In genomic region chr3:134210950-134211349, GRCm38 (mm10) we compare ENCODE assay signal across 30 mouse cellular contexts. TPM values are rescaled to one million over a fixed set of nuclear protein-coding genes. Genes with fewer than 3 reads are reported as not detected.
"Had no signal": no experiment of that assay in that cellular context is flagged by ENCODE, and none has a peak within 500 bp of the region (broad histone marks: within the 10 kb centered on the region; RNA-seq: fewer than 3 reads in every experiment).

No protein-coding gene starts in this region.

- H3K4me3 ChIP-seq: embryonic facial prominence, embryonic 10.5 days; embryonic facial prominence, embryonic 12.5 days; embryonic facial prominence, embryonic 13.5 days; embryonic facial prominence, embryonic 15.5 days; erythroblast, embryonic 14.5 days; forebrain, embryonic 10.5 days; forebrain, embryonic 12.5 days; forebrain, embryonic 13.5 days; forebrain, embryonic 15.5 days; gastrocnemius, adult 2 months had no signal

- H3K27me3 ChIP-seq: embryonic facial prominence, embryonic 12.5 days; embryonic facial prominence, embryonic 13.5 days; embryonic facial prominence, embryonic 15.5 days; forebrain, embryonic 12.5 days; forebrain, embryonic 13.5 days; forebrain, embryonic 15.5 days had no signal

- DNase-seq: cerebellum, adult 2 months; cerebellum, adult 8-10 months; cerebellum, adult 9-10 months; cerebellum, adult 9-11 months; cerebellum, postnatal 10 days; cerebellum, postnatal 14 days; cerebellum, postnatal 25 days; cerebellum, postnatal 36 days; embryo, embryonic 11 days; forebrain, postnatal 0 days; gastrocnemius, adult 2 months; gastrocnemius, postnatal 10 days; gastrocnemius, postnatal 14 days; gastrocnemius, postnatal 25 days; gastrocnemius, postnatal 36 days; heart, adult 11 months; heart, adult 18-20 months had no signal

- H3K9ac ChIP-seq: embryonic facial prominence, embryonic 12.5 days; embryonic facial prominence, embryonic 13.5 days; embryonic facial prominence, embryonic 15.5 days; forebrain, embryonic 12.5 days; forebrain, embryonic 13.5 days; forebrain, embryonic 15.5 days; forebrain, postnatal 0 days had no signal

- H3K36me3 ChIP-seq: embryonic facial prominence, embryonic 10.5 days; embryonic facial prominence, embryonic 12.5 days; embryonic facial prominence, embryonic 13.5 days; embryonic facial prominence, embryonic 15.5 days; forebrain, embryonic 10.5 days; forebrain, embryonic 12.5 days; forebrain, embryonic 15.5 days had no signal

- H3K4me1 ChIP-seq: embryonic facial prominence, embryonic 10.5 days; embryonic facial prominence, embryonic 12.5 days; embryonic facial prominence, embryonic 13.5 days; embryonic facial prominence, embryonic 15.5 days; forebrain, embryonic 10.5 days; forebrain, embryonic 12.5 days; forebrain, embryonic 13.5 days; forebrain, embryonic 15.5 days had no signal

- H3K27ac ChIP-seq: embryonic facial prominence, embryonic 10.5 days; embryonic facial prominence, embryonic 12.5 days; embryonic facial prominence, embryonic 13.5 days; embryonic facial prominence, embryonic 15.5 days; forebrain, embryonic 10.5 days; forebrain, embryonic 12.5 days; forebrain, embryonic 13.5 days; forebrain, embryonic 15.5 days; gastrocnemius, adult 2 months had no signal

- H3K4me2 ChIP-seq: embryonic facial prominence, embryonic 12.5 days; embryonic facial prominence, embryonic 13.5 days; embryonic facial prominence, embryonic 15.5 days; forebrain, embryonic 12.5 days; forebrain, embryonic 13.5 days; forebrain, embryonic 15.5 days had no signal

- ATAC-seq: forebrain, embryonic 13.5 days; forebrain, embryonic 14.5 days; forebrain, embryonic 15.5 days; forebrain, embryonic 16.5 days; forebrain, postnatal 0 days had no signal

- H3K9me3 ChIP-seq: embryonic facial prominence, embryonic 10.5 days; embryonic facial prominence, embryonic 12.5 days; embryonic facial prominence, embryonic 13.5 days; embryonic facial prominence, embryonic 15.5 days; forebrain, embryonic 10.5 days; forebrain, embryonic 12.5 days; forebrain, embryonic 13.5 days; forebrain, embryonic 15.5 days had no signal

RNA-seq across cellular contexts. Expression of gene Cxxc4, which starts 25.3 kb away (rescaled TPM):
- total RNA-seq: common myeloid progenitor, adult 5-6 weeks; granulocyte monocyte progenitor cell, adult 5-6 weeks had no signal
